Mouse (Mus musculus) 3T3-L1 (cell line): ENCODE measurements around the gene Igfbp1.

Experiments
- DNase-seq: peaks from one replicate; pipeline ENCODE4 v3.0.0-alpha.2; 2015; ENCODE audit warnings: low read depth, low spot score

Igfbp1 gene

DNA sequence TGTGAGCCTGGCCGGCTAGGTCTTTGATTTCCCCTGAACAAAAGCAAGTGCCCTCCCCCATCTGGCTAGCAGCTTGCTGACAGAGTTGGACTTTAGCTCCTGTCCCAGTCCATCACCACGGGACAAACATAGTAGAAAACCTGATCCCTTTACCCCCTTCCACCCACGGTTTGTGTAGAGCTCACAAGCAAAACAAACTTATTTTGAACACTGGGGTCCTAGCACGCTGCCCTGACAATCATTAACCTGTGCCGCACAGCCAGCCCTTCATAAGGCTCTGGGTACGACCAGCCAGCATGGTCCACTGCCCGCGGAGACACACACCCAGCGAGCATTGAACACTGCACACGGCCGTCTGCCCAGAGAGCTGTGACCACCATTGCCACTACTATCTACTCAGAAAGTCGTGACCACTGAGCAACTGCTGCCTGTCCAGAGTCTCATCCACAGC is at the start of gene Igfbp1:
TSS of gene Igfbp1 (plus strand) at position 292 of the 451 bp plus-strand sequence.
- no peak for DNase-seq

DNA sequence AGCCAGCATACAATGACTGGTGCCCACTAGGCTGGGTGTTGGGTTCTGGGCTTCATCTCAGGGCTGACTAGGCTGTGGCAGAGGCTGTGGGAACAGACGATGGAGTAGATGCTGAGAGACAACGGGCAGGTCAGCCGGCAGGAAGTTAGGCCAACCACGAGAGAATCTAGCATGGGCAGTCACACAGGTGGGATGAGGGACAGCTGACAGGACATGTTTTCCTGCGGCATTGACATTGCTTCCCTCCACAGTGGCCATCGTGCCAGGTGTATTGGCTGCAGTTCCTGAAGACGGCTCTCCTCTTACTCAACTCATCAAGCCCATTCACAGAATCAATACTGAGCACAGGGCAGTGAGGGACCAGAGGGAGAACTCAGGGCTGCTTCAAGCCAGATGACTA is 49.6 kb upstream of the Igfbp1 start:
- DNase-seq = no peak

GRCm38 (mm10) chr11:7149471-7149870 is 48.1 kb upstream of the Igfbp1 start:
- no peak for DNase-seq

DNA sequence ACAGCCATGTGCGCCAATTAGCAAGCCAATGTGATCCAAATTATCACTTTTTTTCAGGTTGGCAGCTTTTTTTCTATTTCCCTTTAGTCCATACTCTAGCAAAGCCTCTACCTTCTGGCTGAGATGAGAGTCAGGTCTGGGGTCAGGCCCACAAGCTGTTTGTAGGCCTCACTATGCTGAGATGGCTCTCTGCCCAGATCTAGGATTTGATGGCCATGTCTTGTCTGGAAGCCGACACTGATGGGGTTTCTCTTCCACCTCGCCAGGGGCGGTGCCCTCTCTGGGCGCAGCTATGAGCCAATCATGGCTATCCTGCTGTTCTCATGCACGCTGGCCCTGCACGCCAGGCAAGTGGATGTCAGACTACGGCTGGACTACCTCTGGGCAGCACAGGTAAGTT is 47.1 kb upstream of the Igfbp1 start:
- no peak for DNase-seq

DNA sequence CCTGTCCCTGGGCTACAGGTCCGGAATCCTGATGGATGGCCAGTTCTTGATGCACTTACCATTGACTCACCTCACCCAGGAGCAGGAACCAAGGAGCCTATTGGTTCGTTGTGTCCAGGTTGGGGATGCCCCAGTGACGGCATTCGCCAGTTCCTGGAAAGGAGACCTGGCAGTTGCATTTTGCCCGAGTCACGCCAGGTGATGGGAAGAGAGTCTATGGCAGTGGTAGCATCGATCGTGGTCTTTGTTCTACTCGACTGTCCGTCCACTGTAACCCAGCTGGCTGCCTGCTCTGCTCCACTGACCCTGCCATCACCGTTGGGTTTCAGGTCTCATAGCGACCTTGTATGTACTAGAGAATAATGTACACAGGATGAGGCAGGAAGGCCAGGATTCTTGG is 45.2 kb upstream of the Igfbp1 start:
- DNase-seq = no peak

DNA sequence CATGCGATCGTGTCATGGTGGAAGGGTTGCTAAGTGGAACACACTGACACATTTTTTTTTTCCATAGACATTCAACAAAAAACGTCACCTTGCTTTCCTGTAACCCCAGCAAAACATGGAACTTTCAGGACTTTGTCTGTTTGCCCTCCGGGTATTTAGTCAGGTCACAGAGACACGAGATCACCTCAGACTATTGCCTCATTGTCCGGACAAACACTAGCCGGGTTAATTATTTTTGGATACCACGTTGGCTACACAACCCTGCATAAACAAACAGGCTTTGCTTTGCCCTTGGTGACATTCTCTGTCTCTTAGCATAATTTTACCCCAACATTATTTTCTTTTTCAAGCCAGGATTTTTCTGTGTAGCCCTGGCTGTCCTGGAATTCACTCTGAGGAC is 44.5 kb upstream of the Igfbp1 start:
- DNase-seq = no peak

DNA sequence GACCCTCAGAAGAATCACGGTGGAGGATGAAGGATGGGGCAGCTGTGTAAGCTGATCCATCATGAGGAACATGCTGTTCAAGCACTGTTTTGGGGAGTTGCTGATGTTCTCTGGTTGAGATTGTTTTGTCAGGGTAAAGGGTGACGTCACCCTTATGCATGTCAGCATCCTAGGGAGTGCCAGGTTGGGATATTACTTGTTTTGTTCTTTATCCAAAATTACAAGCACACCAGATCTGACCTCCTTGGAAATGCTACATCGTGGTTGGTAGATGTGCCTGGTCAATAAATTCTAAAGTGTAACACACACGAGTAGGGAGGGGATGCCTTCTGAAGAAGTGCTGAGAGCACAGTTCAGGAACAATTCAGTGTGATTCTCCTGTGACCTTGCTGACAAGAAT is 41.2 kb upstream of the Igfbp1 start:
- no peak for DNase-seq

GRCm38 (mm10) chr11:7158196-7158595 is 39.4 kb upstream of the Igfbp1 start:
- DNase-seq = no peak

GRCm38 (mm10) chr11:7160146-7160545 is 37.4 kb upstream of the Igfbp1 start:
- no peak for DNase-seq

DNA sequence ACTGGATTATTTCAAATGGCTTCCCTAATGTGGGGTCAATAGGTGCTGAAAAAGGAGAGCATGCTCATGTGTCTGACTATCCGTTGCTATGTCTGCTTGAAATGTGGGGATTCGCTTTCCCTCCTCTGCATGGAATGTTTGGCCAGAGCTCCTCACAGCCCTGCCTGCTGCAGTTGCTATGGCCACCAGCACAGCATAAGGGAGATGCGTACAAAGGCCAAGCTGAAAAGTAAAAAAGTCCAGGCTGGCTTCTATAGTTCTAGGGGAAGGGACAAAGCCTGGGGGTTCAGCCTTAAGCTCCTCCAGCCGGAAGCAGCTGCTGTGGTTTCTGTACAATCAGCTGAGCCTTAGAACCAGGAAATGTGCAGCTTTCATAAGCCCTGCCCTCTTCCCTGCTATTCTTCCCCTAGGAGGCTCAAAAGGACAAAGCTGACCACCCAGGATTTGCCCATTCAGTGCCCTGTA is 36.9 kb upstream of the Igfbp1 start:
- DNase-seq = no peak

DNA sequence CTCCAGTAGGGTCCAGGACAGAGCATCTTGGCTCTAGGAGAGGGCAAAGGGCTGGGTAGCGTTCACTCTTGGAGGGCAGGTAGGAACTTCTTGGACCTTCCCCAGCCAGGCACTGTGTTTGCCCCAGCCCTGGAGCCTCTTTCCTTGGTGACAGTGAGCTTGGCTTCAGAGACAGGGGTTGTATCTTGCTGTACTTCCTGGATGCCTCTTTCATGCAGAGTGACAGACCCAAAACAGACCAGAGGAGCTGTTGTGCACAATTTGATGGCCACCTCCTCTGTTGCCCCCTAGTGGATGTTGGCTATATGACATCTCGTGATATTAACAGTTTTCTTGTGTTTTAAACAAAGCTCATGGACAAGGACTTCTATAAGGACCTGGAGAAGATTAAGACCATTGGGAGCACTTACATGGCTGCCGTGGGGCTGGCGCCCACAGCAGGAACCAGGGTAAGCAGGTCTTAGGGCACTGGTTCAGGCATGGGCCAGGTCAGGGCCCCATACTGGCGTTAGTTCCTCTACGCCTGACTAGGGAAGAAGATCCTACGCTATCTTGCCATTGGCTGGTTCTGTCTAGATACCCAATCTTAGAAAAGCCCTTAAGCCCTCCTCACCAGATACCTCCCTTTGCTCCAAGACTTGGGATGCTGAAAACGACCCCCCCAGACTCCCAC is 35.9 kb upstream of the Igfbp1 start:
- DNase-seq = peak; percentile 63

DNA sequence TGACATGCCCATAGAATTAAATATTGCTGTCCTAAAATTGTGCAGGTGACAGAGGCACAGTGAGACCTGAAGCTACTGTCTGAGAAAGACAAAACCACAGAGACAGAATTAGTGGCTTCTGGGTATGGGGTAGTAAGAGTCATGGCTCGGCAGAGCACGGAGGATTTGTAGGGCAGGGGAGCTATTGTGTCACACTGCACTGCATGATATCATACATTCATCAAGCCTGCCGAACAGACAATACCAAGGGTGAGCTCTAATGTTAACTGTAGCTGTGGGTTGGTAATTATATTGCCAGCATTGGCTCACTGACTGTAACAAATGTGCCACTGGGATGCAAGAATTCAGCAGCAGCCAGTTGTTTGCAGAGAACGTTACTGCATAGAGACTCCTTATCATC is 33.2 kb upstream of the Igfbp1 start:
- no peak for DNase-seq

DNA sequence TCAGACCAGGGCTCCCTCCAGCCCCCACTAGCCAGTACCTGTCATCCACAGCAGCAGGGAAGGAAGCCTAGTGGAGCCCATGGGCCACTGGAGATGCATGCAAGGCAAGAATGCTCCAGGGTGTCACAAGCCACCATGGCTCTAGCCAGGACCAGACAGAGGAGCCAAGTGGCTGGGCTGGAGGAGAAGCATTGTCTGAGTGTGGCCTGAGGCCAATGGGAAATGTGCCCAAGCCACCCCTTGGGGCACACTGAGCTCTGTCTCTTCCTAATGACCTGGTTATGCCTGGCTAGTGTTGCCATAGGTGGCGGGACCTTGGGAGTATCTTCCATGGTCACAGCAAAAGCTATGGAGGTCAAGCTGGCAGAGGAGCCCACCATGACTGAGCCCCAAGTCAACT is 27.9 kb upstream of the Igfbp1 start:
- no peak for DNase-seq

DNA sequence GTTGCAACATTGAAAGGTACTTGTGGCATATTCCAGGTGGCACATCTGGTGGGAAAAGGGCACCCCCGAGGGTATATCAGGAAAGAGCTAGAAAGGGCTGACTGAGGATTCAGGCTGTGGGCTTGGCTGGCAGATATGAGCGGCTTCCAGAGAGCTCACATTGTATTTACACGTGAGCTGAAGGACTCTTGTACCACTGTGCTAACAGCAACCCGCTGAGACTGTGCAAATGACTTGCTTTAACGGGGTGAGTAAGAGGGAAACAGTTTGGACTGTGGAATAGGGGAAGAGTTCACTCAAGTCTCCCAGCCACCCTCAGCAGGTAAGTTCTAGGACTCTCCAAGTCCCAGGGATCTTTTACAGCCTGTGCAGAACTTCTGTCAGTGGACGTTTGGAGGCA is 23.9 kb upstream of the Igfbp1 start:
- no peak for DNase-seq

GRCm38 (mm10) chr11:7178724-7179123 is 18.9 kb upstream of the Igfbp1 start:
- no peak for DNase-seq

GRCm38 (mm10) chr11:7179276-7179675 is 18.3 kb upstream of the Igfbp1 start:
- DNase-seq = no peak

GRCm38 (mm10) chr11:7182409-7183042 is 15.1 kb upstream of the Igfbp1 start:
- no peak for DNase-seq

DNA sequence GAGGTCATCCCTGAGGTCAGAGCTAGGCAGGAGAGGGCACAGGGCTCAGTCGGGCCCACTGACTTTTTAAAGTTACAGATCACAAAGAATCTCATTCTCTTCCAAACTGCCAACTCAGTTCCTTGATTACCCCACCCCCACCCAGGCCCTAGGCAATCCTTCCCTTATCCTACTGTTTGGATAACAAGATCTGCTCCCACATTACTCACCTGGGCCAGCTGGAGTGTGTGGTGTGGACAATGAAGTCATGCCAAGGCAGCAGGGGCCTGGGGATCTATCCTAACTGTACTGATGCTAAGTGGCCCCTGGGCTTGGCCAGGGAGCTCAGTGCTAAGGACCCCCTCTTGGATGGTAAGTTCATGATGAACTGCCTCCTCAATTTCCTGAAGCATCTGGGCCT is 13.2 kb upstream of the Igfbp1 start:
- DNase-seq = no peak

DNA sequence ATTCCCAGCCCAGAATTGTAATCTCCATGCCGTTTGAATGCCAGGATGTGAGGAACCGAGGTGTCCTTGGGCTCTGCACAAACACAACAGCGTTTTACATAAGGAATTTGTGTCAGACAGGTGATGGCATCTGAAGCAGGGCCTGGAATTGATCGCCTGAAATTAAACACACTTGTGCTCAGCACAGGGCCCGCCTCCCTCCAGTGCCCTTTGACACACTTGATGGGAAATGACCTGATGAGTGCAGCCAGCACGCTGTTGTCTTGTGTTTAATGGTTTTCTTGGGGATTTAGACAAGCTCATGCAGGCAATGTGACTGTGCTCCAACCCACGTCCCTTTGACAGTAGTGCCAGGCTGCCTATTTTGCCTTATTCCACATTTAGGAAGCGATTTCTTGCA is 10.1 kb upstream of the Igfbp1 start:
- DNase-seq = no peak

GRCm38 (mm10) chr11:7188469-7188868 is 9.1 kb upstream of the Igfbp1 start, which contains the start of gene Gm11985:
Gm11985 (minus strand) TSS chr11:7188569.
- DNase-seq = no peak

DNA sequence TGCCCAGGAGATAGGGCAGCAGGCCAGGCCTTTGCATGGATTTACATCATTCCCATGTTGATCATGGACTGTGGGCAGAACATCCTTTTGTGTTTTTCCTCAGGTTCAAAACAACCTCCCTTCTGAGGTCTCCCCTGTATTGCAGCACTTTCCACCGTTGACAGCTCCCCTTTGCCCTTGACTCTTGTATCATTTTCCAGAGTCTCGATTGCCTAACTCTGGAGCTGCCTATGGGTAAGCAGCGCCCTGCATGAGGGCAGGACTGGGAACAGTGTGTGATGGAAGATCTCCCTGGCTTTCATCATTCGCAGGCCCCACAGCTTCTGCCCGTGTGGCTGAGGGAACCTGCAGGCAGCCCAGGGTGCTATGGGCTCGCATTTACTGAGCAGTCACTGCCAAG is 4.9 kb upstream of the Igfbp1 start:
- no peak for DNase-seq

GRCm38 (mm10) chr11:7193134-7193533 is 4.4 kb upstream of the Igfbp1 start:
- DNase-seq = no peak
